Mouse (Mus musculus) right cerebral cortex, postnatal 25 days (tissue): ENCODE results near the gene Nrip3.

Experiments used
- DNase-seq: peaks from one replicate; pipeline ENCODE4 v3.0.0; 2022

Nrip3 gene

GRCm38 (mm10) chr7:109781470-109782203 lies at the start of gene Nrip3:
Nrip3 (minus strand) TSS chr7:109782025.
- DNase-seq: peak; percentile 74

- no peak for DNase-seq
These were observed 49.6 kb upstream of the Nrip3 start for GRCm38 (mm10) chr7:109831376-109831775.

GRCm38 (mm10) chr7:109826911-109827310 lies 45.1 kb upstream of the Nrip3 start:
- no peak for DNase-seq

DNA sequence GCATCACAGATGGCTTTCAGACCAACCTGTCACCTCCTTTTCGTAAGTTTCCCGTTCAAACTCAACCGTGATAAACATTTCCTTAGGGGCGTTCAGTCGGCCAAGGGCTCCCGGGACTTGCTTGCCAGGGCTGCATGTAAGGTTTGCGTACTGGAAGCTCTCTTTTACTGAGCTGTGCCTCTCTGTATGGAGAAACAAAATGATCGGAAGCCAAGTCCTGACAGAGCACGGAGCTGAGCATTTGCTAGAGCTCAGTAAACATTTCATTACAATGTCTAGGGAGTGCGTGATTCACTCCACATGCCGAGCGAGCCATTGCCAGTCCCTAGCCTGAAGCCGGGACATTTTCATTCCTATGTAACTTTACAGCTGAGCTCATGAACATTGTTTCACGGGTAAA lies 43.5 kb upstream of the Nrip3 start:
- no peak for DNase-seq

DNA sequence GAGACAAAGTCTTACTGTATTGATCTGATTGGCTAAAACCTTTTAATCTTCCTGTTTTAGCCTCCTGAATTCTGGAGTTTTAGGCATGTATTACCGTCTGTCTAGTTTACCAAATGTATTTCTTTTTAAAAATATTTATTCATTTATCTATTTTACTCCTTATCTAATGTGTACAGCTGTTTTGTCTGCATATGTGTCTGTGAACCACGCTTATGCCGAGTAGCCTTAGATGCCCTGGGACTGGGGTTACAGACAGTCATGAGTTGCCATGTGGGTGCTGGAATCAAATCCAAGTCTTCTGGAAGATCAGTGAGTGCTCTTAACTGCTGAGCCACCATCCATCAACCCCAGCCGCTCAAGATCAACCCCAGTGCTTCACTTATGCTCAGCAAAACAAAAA lies 36.8 kb upstream of the Nrip3 start:
- no peak for DNase-seq

GRCm38 (mm10) chr7:109817954-109818353 lies 36.1 kb upstream of the Nrip3 start:
- DNase-seq: no peak

DNA sequence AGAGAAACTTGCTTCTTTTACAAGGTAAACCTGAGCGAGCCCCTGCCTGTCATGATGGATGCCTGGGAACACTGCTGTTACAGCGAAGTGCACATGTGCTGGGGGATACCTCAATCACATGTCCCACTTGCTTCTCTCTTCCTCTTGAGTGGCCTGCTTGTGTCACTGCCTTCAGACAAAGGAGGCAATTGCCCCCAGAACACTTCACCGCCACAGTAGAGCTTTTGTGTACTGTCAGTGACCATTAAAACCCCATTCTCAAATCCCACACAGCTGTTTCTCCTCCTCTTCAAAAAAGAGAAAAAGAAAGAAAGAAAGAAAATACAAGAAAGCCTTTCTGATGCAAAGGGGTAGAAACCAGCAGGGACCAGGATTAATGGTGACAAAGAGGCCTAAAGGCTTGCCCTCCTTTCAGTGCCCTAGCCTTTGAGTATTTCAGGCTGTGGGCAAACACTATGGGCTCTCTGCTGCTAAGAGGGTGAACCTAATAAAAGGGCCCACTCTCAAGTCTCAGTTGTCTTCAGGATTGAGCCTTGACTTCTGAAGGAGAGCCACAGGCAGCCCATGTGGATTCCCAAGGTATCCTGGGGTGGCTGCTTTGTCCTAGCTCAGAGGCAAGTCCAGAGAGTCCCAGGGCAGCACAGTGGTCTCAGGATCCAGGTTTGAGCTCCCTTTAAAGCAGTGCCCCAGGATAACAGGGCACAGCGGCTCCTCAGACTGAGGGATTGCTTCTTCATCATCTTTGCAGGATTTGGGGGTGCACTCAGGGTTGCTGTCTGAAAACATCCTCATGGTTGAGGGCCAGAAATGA lies 31.7 kb upstream of the Nrip3 start:
- no peak for DNase-seq

DNA sequence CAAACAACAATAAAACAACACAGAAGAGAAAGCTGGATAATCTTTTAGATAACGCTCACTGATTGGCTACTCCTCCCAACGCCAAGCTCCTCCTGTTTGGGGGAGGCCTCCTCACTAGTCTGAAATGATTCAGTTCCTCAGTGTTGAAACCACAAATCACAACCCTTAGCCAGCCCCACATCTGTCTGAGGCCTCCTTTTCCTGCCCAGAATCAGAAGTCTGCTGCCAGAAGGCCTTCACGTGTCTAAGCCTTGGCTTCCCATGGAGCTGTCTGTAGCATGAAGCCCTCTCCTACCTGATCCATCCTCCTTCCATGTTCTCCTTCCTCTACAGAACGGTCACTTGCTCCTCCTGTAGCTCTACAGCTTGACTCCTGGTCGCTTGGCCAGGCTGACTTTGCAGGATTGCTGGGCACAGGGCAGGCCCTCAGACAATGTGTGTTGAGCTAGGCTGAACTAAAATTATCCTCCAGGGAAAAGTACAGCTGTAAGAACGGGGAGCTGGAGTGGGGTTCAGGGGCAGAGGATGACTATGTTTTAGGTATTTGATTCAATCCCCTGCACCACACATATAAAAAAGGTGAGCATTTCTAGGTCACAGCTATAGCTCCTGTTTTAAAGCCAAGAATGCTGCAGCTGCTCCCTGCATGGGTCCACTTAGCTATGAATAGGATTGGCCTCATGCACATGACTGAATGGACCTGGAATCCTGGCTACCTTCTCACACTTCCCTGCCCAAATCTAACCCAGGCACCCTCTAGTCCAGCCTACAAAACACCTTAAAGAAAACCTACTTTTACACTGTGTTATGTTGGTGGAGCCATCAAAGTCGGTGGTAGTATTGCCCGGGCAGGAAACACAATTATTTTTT lies 26.0 kb upstream of the Nrip3 start:
- no peak for DNase-seq

GRCm38 (mm10) chr7:109804843-109805242 lies 23.0 kb upstream of the Nrip3 start:
- DNase-seq: no peak

- DNase-seq: no peak
These were observed 22.5 kb upstream of the Nrip3 start for GRCm38 (mm10) chr7:109804355-109804754.

DNA sequence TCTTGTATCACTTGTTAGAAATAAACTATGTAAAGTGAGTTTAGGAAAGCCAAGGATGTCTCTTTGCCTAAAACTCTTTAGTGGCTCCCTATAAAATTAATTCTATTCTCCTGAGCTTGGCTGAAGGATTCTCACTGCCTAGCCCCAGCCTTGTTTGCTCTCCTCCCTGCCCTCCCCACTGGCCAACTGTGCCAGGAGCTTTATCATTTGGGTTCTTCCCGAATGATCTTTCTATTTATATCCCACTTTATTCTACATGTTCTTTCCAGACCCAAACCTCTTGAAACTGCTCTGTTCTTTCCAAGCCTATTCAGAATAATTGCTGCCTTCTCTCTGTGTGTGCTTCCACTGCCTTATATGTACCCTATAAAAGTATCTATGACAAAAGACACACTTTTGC lies 21.7 kb upstream of the Nrip3 start:
- DNase-seq: no peak

GRCm38 (mm10) chr7:109800626-109801025 lies 18.8 kb upstream of the Nrip3 start:
- DNase-seq: no peak

- no peak for DNase-seq
These were observed 17.3 kb upstream of the Nrip3 start for GRCm38 (mm10) chr7:109799168-109799567.

DNA sequence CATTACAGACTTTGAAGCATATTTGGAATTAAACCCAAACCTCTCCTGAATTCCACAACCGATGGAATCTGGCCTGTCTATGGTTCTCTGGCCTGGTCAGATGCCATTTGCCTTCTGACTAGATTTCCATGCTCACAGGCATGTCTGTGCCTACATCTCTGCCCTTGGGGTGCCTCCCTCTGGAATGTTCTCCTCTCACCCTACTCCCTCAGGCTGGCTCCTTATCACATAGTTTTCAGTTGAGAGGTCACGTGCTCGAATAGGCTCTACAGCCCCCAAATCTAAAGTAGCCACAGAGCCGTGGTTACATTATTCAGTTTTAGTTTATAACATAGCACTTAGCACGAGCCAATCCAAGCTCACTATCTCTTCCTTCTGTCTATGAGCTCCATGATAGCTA lies 13.7 kb upstream of the Nrip3 start:
- no peak for DNase-seq

DNA sequence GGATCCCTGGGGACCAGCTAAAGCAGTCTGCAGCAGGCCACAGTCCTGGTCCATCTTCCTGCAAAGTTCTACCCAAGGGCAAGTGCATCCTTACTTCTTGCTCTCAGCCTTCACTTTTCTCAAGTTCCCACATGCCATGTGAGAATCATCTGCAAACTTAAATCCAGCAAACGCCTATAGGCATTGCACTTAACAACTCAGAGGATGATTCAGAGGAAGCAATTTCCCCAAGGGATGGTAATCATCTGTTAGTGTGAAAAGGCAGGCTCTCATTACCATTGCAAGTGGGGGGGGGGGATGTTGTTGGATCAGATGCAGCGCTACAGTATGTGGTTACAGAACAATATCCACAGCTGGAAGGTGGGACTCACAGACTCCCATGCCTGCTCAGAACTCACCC lies 12.7 kb upstream of the Nrip3 start:
- DNase-seq: no peak

DNA sequence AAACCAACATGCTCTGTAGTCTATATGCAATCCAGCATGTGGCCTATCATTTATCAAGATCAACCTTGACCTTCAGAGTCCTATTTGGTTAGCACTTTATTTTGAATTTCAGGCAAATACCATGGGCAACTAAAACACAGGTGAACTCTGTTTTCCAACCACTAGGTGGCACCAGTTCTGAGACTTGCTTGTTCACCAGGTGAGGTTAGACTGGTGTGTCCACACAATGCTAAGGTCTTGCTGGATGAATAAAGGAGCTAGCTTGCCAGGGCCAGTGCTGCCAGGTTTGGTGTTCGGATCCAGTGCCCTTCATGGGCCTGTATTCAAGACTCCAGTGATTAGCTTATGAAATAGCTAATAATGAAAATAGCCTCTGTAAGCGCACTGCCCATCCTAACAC lies 10.9 kb upstream of the Nrip3 start:
- no peak for DNase-seq

- DNase-seq: no peak
These were observed 9.0 kb upstream of the Nrip3 start for GRCm38 (mm10) chr7:109790818-109791217.

DNA sequence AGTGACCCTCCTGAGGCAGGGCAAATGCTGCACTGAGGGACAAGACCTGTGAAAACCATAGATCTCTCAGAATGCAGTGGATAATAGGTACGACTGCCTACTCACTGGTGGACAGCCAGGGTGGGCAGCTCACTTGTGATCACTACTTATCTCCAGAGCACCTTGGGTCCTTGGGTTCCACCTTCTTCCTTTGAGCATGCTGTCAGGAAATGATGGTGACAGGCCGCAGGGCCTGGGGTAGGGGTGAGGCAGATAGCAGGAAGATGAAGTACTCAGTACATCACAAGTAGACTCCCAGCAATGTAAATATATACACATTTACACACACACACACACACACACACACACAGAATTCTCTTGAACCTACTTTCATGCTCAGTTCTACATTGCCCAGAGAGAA lies 6.0 kb upstream of the Nrip3 start:
- DNase-seq: no peak

- no peak for DNase-seq
These were observed 1.5 kb upstream of the Nrip3 start for GRCm38 (mm10) chr7:109783281-109783680.

GRCm38 (mm10) chr7:109781087-109781469 lies 747 bp downstream of the Nrip3 start:
- peak; percentile 35 for DNase-seq

DNA sequence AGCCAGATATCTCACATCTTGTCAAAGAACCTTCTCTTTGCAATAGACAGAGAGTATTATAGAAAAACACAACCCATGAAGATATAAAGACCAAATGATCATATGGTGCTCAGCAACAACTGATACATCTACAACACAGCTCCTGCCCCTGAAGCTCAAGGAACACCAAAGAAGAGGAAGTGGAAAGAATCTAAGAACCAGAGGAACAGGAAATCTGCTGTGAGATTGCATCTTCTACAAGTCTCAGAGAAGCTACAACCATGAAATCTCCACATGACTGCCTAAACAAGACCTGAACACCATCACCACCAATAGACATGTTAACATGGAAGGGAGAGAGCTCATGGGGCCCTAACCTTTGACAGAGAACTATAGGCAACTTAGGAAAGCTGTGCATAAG lies 9.6 kb downstream of the Nrip3 start:
- no peak for DNase-seq

GRCm38 (mm10) chr7:109768699-109769383 lies 13.0 kb downstream of the Nrip3 start:
- no peak for DNase-seq
